Mouse (Mus musculus) ES-E14 (cell line): ENCODE data around the gene Spata48. TPM values are rescaled to one million over a fixed set of nuclear protein-coding genes. Genes with fewer than 3 reads are reported as not detected.

Experiments
- DNase-seq: peaks from one replicate; pipeline ENCODE4 v3.0.0-alpha.2; 2013; ENCODE audit warnings: low read depth, low spot score
- H3K27ac ChIP-seq: 2 replicates; pipeline ENCODE4 v1.5.1; 2012; ENCODE audit warnings: low read depth, mild to moderate bottlenecking, low read length, moderate library complexity, mixed read lengths; ENCODE audit not compliant: poor library complexity, insufficient read depth, severe bottlenecking
- H3K36me3 ChIP-seq: 2 replicates; pipeline ENCODE4 v1.6.1; 2012; ENCODE audit warnings: mild to moderate bottlenecking, low read length, moderate library complexity, mixed read lengths; ENCODE audit not compliant: control insufficient read depth, poor library complexity, insufficient read depth, severe bottlenecking
- H3K4me1 ChIP-seq, 2 experiments: fragments of 150-350 bp in 1 of 2; sonication (generic) in 1 of 2; 2 replicates each; pipeline ENCODE4 v1.6.1; 2012; ENCODE audit warnings: low read length in 2 of 2, mild to moderate bottlenecking in 1 of 2, mixed read lengths in 1 of 2; ENCODE audit not compliant: control insufficient read depth in 2 of 2, insufficient read depth in 2 of 2, poor library complexity in 1 of 2
- H3K4me3 ChIP-seq, 2 experiments: fragments of 150-350 bp in 1 of 2; sonication (generic) in 1 of 2; 2 replicates each; pipeline ENCODE4 v1.5.1; 2012; ENCODE audit warnings: low read length in 2 of 2, low read depth in 1 of 2, mild to moderate bottlenecking in 1 of 2, mixed read lengths in 1 of 2; ENCODE audit not compliant: insufficient read depth in 1 of 2, poor library complexity in 1 of 2, severe bottlenecking in 1 of 2
- H3K9ac ChIP-seq: 2 replicates; pipeline ENCODE4 v1.6.1; 2012; ENCODE audit warnings: low read depth, mild to moderate bottlenecking, low read length, mixed read lengths; ENCODE audit not compliant: poor library complexity, insufficient read depth, severe bottlenecking
- H3K9me3 ChIP-seq: fragments of 150-350 bp; sonication (generic); 2 replicates; pipeline ENCODE4 v1.6.1; 2012; ENCODE audit warnings: low read depth, mild to moderate bottlenecking, low read length; ENCODE audit not compliant: control insufficient read depth, insufficient read depth
- CHD2 ChIP-seq: IDR thresholded peaks from 2 replicates; pipeline ENCODE4 v1.6.1; 2014; ENCODE audit warnings: mild to moderate bottlenecking, low read depth, low read length, inconsistent platforms
- HCFC1 ChIP-seq: IDR thresholded peaks from 2 replicates; pipeline ENCODE4 v1.6.1; 2012; ENCODE audit warnings: low read length, inconsistent platforms, borderline replicate concordance; ENCODE audit not compliant: insufficient read depth
- MAFK ChIP-seq: IDR thresholded peaks from 2 replicates; pipeline ENCODE4 v1.6.1; 2014; ENCODE audit warnings: mild to moderate bottlenecking, low read depth, low read length, inconsistent platforms; ENCODE audit not compliant: insufficient read depth
- ZC3H11A ChIP-seq: IDR thresholded peaks from 2 replicates; pipeline ENCODE4 v1.6.1; 2012; ENCODE audit warnings: low read depth, mild to moderate bottlenecking, inconsistent platforms, low read length, borderline replicate concordance
- ZNF384 ChIP-seq: IDR thresholded peaks from 2 replicates; pipeline ENCODE4 v1.6.1; 2012; ENCODE audit warnings: low read depth, low read length, inconsistent platforms
- in situ Hi-C, 2 experiments: fragments of 600-800 bp; cut with MboI; formaldehyde crosslinking; loops; one replicate each; pipeline ENCODE4 v1.15.1; 2025; ENCODE audit warnings: low sequenced_read_pairs in 2 of 2, inconsistent platforms in 1 of 2; ENCODE audit not compliant: unreplicated experiment in 2 of 2
- total RNA-seq: library from RNA; depleted of rRNA; stranded (reverse); fragments of 300-350 nt; gene quantifications from 2 replicates; pipeline ENCODE4 v1.2.3, GENCODE M21; 2012; rRNA removed

The Spata48 gene
- total RNA-seq, 1 experiment = 0.31 TPM

GRCm38 (mm10) chr11:11564266-11565044, 102.6 kb downstream of the Spata48 start:
- Histone ChIP-seq H3K27ac (no peak overlapping the region), H3K36me3 (no peaks in the 10 kb centered on the region), H3K9ac (no peak overlapping the region), H3K4me3 (no peak overlapping the region), H3K4me1 (no peaks in the 10 kb centered on the region), H3K9me3 (no peaks in the 10 kb centered on the region)
- TF ChIP-seq ZNF384 (no peak), ZC3H11A (no peak), CHD2 (no peak), HCFC1 (no peak), MAFK (no peak)
- in situ Hi-C loops = loop anchor here (25.0 kb wide), 1 partner anchor 173 kb away; no protein-coding TSS in a partner anchor
- no peak for DNase-seq

Other genes with a start within 250 kb of the Spata48 start
- 0.22 and 0.37 TPM in 2 replicates for gene Zpbp, start 314 bp downstream of the Spata48 start, total RNA-seq
- not detected in 2 replicates for gene 4930512M02Rik, start 165.7 kb downstream of the Spata48 start, total RNA-seq
- gene Ikzf1, start 222.9 kb downstream of the Spata48 start, total RNA-seq = 0.48 and 0.49 TPM in 2 replicates